Mouse (Mus musculus): ENCODE results near the gene Sstr5.

Gene Sstr5

GRCm38 (mm10) chr17:25497013-25497412 lies at the start of gene Sstr5:
TSS of gene Sstr5 (minus strand) at chr17:25497288.
- no peak for DNase-seq (ENCODE audit: low spot score in 2 of 2)

- DNase-seq (ENCODE audit: low spot score in 2 of 2) = no peak
These were observed 44.7 kb upstream of the Sstr5 start for GRCm38 (mm10) chr17:25541768-25542167.

DNA sequence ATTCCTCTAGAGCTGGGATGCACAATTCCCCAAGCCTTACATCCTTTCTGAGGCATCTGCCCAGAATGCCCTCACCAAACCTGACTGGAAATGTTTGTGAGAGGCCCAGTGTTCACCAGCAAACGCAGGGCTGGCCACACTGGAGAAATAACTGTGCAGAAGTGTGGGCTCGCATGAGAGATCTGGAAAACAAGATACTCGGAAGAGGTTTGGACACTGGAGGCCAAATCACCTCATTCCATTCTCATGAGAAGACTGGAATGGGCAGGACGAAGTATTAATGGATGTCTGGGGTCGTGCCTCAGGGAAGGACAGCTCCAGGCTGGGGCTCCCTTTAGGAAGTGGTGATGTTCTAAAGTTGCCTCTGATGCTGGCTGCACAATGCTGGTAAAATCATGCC lies 43.6 kb upstream of the Sstr5 start:
- DNase-seq (ENCODE audit: low spot score in 2 of 2) = no peak

- peak; percentile 67 to 70 for DNase-seq (ENCODE audit: low spot score in 2 of 2)
These were observed 42.1 kb upstream of the Sstr5 start for GRCm38 (mm10) chr17:25538945-25539875.

- DNase-seq (ENCODE audit: low spot score in 2 of 2) = no peak
These were observed 33.4 kb upstream of the Sstr5 start for GRCm38 (mm10) chr17:25530357-25531022.

DNA sequence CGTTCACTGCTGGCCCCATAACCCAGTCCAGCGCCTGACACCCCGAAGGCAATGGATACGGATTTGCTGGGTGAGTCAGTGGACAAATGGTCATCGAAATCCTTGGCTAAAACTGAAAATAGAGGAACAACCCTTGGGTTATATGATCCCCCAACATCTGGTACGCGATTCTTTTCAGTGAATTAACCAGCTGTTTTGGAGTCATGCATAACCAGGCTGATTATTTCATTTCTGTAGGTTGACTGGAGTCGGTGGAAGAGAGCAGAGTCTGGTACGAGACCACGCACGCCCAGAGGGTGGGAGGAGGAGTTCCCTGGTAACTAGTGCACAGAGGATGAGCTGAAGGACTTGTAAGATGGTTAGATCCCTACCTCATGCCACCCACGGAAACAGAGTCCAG lies 25.0 kb upstream of the Sstr5 start:
- no peak for DNase-seq (ENCODE audit: low spot score in 2 of 2)

- DNase-seq (ENCODE audit: low spot score in 2 of 2) = no peak
These were observed 23.4 kb upstream of the Sstr5 start for GRCm38 (mm10) chr17:25520492-25520891.

- no peak for DNase-seq (ENCODE audit: low spot score in 2 of 2)
These were observed 22.4 kb upstream of the Sstr5 start for GRCm38 (mm10) chr17:25519511-25519910.

DNA sequence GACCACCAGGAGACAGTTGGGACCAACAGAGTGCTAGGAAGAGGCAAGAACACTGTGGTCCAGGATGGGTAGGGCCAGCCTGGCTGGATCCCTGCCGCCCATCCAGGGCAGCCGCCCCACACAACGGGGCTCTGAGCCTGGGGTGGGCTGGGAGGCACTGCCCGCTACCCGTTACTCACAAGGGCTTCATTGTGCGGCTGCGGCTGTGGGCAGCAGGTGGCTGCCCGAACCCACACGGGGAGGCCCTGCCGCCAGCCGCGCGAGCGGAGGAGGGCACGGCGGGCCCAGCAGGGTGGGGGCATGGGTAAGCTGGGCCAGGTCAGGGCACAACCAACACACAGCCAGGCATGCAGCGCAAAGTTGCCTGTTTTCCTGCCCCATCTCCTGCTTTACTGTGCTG lies 21.1 kb upstream of the Sstr5 start:
- DNase-seq (ENCODE audit: low spot score in 2 of 2) = no peak

DNA sequence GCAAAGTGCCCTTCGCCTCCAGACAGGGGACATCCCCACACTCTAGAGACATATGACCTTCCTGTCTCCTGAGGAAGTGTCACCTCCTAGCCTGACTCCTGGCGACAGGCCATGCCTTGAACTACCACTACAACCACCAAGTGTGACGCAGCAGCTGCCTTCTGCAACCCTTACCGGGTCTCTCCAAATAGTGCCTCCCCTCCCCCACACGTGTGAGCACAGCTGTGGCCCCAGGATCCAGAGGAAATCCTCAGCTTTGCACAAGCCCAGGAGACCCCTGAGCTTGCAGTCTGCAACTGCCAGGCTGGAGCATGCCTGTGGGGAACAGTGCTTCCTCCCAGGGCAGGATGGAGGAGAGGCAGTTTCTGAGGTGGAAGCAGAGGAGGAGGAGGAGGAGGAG lies 19.2 kb upstream of the Sstr5 start:
- DNase-seq (ENCODE audit: low spot score in 2 of 2) = no peak

DNA sequence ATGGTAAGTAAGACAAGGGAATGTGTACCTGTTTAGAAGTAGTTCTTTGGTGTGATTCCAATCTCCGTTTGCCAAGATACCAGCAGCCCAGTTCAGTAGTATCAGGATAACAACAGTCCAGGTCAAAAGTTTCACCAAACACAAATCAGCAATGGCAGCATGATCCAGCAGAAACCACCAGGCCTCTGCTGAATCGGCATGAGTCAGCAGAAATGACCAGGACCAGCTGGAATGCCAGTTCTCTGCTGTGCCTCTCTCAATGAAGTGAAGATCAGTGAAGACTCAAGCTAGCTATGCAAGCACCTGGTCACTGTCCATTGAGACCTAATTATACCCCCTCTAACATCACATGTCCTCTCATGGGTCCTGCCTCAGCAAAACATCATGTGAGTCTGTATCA lies 17.0 kb upstream of the Sstr5 start:
- DNase-seq (ENCODE audit: low spot score in 2 of 2) = no peak

DNA sequence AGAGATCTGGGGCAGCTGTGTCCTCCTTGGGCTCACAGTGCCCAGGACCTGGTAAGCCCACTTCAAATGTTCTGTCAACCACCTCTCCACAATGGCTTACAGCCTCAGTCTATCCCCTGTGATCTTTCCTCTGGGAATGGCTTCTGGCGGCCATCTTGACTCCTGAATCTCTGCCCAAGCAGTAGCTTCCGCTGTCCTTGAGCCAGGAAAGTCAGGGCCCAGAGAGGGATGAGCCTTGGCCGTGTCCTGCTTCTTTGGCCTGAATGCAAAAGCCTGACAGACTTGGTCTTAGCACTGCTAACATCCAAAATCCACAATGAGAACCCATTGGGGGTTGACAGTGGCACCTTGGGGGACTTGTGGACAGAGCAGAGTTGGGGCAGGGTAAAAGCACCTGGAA lies 14.8 kb upstream of the Sstr5 start:
- DNase-seq (ENCODE audit: low spot score in 2 of 2) = no peak

GRCm38 (mm10) chr17:25510074-25510830 lies 13.2 kb upstream of the Sstr5 start:
- no peak for DNase-seq (ENCODE audit: low spot score in 2 of 2)

DNA sequence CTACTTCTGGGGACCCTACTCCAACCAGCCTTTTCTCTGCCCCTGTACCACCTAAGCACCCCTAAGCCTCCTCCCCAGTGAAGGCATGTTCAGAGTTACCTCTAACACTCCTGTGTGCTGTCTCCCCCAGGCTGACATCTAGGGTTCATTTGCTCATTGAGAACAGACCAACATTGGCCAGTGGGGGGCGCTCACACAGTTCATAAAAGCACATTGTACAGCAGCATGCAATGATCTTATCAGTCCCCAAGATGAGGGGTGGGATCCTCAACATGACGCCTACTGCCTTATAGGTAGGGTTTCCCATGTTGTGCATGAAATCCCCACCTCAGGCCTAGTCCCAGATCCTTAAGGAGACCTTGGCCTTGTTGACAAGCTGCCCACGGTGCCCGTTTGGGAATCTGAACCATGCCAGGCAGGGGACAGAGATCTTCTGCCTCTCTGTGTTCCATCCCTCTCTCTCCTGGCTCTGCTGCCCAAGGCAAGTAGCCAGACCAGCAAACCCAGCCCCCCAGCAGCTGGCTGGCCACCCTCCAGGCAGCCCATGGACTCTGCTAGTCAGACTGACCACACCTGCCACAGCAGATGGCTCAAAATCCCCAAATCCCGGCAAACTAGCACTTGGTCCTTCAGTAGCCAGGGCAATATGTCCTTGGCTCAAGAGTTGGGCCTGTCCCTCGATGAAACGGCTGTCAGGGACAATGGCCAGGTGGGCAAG lies 11.9 kb upstream of the Sstr5 start:
- no peak for DNase-seq (ENCODE audit: low spot score in 2 of 2)

GRCm38 (mm10) chr17:25507799-25508198 lies 10.7 kb upstream of the Sstr5 start:
- DNase-seq (ENCODE audit: low spot score in 2 of 2) = peak; percentile 59 to 77

DNA sequence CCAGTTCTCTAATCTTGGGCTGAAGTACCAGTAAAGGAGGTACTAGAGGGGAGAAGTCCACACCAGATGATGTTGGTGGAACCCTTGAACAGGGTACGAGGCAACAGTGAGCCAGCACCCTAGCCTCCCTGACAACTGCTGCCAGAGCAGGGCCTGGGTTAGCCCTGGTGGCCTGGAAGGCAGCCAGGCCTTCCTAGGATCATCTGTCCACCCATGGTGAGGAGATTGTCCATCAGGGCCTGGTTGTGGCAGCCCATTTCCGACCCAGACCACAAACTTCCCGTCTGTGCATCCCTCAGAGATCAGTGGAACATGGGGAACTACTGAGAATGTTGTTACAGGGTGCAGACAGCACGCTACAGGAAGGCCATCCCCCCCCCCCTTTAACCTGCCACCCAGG lies 5.5 kb upstream of the Sstr5 start:
- DNase-seq (ENCODE audit: low spot score in 2 of 2) = no peak

DNA sequence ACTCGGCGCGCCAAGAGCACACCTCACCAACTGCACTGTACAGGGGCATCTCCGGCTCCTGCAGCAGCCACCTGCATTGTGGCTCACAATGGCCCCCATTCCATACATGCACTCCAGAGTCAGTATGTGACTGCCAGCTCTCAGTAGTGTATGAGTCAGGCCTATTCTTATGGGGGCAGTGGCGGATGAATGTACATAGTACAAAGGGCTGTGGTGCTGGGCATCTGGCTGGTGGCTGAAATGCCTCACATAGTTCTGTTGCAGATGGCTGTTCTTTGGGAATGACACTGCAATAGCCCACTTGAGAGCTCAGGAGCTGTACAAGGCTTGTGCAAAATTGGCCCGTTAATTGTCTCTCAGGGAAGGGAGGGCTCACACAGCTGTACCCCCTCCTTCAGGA lies 15.0 kb downstream of the Sstr5 start:
- DNase-seq (ENCODE audit: low spot score in 2 of 2) = no peak

DNA sequence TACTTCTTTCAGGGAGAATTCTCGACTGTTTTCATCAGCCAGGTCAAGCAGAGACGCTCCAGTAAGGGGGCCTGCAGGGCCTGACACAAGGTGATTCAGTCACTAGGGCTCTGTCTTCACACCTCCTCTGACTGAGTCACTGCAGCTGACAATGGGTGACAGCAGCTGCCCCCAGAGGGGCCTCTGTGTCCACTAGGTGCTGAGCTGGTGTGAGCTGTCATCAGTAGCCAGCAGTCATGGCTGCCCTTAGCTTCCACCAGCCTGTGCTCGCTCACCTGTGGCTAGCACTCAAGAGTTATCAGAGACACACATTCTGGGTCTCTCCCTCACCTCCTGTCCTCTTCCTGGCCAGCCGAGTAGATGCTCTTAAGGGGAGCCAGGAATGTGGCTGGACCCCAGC lies 16.3 kb downstream of the Sstr5 start:
- DNase-seq (ENCODE audit: low spot score in 2 of 2) = no peak

GRCm38 (mm10) chr17:25480152-25480551 lies 16.9 kb downstream of the Sstr5 start:
- DNase-seq (ENCODE audit: low spot score in 2 of 2) = no peak

DNA sequence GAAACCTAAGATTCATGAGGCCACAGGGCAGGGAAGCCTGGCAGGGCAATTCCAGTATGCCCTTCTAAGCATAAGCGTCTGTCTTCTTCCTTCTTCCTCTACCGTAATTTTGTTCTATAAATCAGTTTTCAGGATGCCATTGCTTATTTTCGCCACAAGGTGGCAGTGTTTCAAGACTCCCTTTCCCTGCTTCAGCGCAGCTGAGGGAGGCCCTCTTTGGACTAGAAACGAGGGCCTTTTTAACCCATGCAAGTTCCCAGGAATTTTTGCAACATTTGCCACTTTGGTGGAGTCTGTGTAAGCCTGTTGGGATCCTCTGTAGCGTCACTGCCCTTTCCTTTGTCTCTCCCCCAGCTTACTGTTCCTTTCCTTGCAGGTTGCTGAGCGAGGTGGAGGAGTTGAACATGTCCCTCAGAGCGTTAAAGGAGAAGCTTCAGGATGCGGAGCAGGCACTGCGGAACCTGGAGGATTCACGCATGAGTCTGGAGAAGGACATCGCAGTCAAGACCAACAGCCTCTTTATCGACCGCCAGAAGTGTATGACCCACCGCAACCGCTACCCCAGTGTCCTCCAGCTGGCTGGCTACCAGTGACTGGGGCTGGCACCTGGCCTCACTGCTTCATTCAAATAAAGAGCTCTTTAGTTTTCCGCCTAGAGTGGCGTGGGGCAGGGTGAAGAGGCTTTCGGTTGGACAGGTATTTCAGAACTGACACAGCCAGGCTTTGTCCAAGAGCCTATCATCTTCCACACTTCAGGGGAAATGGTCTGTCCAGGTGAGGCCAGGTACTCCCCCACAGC lies 20.9 kb downstream of the Sstr5 start:
- no peak for DNase-seq (ENCODE audit: low spot score in 2 of 2)
